Mouse (Mus musculus) bone marrow, adult 2 months (tissue): ENCODE measurements at regions not wholly inside any gene's neighbourhood (a gene's known extent, or its start where the extent isn't known, plus 50 kb on each side); places are given as distances from the start of the nearest gene placed in this dataset.

Source experiments
- CTCF ChIP-seq: fragments of 200-500 bp; IDR thresholded peaks from 2 replicates; pipeline ENCODE4 v1.5.1; 2011; ENCODE audit warnings: low read length, control low read depth; ENCODE audit not compliant: control insufficient read depth, insufficient read depth
- POLR2A ChIP-seq: fragments of 200-500 bp; IDR thresholded peaks from 2 replicates; pipeline ENCODE4 v1.6.1; 2011; ENCODE audit warnings: low read depth, mild to moderate bottlenecking, control low read depth, low read length, borderline replicate concordance; ENCODE audit not compliant: control insufficient read depth

DNA sequence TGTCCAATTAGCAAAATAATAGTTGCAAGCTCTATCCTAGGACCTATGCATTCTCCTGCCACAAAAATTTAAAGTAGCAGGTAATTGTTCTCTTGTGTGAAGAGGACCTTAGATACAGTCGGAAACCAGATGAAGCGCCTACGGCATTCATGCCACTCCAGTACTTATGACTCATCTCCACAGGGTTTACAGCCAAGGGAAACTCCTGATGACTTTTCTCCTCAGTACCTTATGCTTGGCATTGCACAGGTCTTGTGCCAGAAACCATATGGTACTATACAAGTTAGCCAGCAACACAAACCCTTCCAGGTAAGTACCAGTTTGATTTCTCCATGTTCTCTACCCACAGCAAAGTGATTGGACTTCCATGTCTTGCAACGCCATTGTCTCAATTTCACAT, 606.3 kb upstream of the Dmac1 start:
- no peak for TF ChIP-seq CTCF
- TF ChIP-seq POLR2A = no peak
